Mouse (Mus musculus): ENCODE measurements around the gene Phb2.
"Not testable (repeated sequence)": the region's sequence is repeated elsewhere in the genome, so short reads cannot be mapped to it uniquely, and the experiment has no call there.

Gene Phb2

DNA sequence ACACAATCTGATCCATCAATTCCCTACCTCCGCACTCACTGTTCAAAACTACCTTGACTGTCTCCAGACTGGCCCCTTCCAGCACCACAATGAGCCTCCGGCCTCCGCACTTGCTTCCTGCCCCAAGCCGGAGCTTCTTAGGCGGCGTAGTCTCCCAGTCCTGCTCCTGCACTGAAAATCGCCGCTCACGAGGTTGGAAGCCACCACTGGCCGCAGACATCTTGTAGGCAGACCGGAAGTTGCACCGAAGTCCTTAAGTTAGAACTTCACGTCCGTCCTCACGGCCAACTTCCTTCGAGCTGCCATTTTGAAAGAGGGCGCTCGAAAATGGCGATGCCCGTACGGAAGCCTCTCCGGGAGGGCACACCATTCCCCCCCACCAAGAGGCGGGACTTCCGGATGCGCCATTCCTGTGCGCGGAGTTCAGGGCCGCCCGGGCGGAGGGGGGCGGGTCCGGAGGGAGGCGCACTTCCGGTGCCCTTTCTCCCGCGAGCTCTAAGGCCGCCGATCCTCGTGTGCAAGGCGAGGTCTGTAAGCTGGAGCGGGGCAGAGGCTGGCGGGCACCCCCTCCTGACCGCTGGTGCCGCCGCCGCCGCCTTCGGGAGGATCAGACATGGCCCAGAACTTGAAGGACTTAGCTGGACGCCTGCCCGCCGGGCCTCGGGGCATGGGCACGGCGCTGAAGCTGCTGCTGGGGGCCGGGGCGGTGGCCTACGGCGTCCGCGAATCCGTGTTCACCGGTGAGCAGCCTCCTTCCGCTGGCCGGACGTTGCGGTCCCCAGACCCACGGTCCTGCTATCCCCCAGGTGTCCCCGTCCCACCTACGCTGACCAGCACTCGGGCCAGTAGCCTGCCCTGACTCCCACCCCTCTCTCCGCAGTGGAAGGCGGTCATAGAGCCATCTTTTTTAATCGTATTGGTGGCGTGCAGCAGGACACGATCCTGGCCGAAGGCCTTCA lies at the start of gene Phb2, which contains the start of gene Emg1:
TSS of gene Phb2 (plus strand) at position 513 of the 959 bp plus-strand sequence.
TSS of gene Emg1 (minus strand) at position 355 of the 959 bp plus-strand sequence.
- peak; percentile 97 for DNase-seq (ENCODE audit: low read depth)

DNA sequence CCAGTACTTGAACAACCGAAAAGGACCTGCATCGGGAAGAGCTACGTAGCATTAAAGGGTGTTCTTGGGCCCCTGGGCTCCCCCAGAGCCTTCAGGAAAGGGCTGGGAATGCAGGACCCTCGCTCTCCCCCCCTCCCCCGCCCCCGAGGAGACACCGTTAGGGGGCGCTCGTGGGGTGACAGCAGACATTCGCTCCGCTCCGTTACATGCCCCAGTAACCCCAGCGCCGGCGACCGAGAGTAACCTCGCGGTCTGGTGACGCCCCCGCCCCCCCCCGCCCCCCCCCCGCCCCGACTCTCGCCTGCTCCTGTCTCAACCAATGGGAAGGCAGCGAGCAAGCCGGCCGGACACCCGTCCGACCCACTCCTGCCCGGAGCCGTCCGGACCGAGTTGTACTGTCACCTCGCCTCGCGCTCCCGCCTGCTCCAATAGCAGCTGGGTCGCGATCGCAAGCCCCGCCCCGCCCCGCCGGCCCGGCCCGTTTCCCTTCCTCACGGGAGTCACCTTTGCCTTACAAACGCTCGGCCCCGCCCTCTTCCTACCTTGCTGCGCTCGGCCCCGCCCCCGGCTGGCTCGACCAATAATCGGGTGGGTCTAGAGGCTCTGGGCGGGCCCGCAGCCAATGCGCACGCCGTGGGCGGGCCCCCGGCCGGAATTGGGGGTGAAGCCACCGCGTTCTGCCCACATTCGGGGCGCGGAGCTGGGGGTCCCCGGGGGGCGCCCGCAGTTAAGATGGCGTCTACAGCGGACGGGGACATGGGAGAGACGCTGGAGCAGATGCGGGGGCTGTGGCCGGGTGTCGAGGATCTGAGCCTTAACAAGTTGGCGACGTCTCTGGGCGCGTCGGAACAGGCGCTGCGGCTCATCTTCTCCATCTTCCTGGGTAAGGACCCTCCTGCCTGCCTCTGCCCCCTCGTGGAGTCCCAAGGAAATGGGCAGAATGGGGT lies 49.4 kb upstream of the Phb2 start, which contains the start of gene Lpcat3:
TSS of gene Lpcat3 (plus strand) at position 551 of the 947 bp plus-strand sequence.
- DNase-seq (ENCODE audit: low read depth) = peak; percentile 98

DNA sequence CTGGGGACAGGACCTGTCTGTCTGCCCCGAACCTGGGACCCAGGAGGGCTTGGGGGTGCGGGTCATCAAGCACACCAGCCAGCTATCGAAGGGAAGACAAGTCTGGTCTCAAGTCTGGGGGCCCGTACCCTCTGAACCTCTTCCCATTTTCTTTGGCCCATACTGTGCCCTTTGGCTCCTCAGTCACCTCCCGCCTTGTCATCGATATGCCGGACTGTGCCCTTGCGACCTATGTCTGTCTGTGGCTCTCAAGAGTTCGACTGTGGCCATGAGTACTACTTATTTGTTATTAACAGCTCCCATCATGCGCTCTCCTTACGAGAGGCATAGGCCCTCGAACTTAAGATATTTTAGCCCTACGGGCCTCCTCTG lies 48.7 kb upstream of the Phb2 start:
- DNase-seq (ENCODE audit: low read depth) = no peak

DNA sequence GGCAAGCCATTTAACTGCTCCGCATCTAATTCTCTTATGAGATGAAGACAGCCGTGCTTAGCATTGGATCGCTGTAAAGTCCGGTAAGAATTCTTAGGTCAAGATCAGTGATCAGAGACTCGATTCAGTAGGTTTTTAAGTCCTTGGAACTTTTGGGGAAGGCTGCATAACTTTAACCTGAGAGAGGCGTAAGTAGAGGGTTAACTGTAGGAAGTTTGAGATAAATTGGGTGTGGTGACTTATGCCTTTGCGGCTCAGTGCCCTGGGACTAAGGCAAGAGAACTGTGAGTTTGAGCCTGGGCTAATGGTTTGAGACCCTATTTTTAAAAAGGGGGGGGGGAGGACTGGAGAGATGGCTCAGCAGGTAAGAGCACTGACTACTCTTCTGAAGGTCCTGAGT lies 47.9 kb upstream of the Phb2 start:
- DNase-seq (ENCODE audit: low read depth) = no peak

DNA sequence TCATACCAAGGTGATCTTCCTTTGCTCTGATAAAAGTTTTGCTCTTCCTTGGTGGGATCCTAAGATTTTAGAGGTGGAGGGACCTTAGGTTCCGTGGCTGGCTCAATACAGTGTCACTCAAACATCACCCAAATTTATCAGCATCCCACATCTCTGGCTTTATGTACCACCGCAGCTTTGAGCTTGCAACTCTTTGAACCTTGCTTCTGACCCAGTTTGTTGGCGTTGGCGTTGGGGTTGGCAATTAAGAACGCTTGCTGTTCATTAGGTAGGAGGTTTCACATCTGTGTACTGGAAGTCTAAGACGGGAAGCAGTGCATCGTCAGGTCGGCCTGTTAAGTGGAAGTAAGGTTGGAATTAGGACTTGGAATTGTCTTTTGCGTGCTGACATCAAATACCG lies 47.1 kb upstream of the Phb2 start:
- DNase-seq (ENCODE audit: low read depth) = no peak

DNA sequence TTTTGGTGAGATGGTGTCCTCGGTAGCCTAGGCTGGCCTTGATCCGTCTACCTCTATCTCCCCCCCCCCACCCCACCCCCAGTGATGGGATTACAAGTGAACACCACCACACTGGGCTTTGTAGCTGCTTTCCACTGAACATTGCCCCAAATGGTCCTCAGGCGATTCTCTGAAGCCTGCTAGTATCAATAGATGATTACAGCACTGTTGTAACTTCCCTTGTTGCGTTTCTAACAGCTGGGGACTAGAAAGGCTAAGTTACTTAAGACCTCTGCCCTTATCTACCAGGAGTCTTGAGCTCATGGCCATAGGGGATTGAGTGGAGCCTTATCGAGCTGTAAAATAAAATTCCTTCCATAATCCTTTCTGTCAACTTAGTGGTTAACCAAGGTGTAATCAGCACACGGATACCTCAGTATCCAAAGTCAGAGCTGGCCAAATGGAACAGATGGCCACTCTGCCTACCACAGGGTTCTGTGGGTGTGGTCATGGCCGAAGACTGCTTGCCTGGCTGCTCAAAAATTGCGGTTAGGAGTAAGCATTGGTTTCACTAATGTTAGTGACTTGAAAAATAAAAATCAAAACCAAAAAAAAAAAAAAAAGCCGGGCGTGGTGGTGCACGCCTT lies 42.8 kb upstream of the Phb2 start:
- no peak for DNase-seq (ENCODE audit: low read depth)

DNA sequence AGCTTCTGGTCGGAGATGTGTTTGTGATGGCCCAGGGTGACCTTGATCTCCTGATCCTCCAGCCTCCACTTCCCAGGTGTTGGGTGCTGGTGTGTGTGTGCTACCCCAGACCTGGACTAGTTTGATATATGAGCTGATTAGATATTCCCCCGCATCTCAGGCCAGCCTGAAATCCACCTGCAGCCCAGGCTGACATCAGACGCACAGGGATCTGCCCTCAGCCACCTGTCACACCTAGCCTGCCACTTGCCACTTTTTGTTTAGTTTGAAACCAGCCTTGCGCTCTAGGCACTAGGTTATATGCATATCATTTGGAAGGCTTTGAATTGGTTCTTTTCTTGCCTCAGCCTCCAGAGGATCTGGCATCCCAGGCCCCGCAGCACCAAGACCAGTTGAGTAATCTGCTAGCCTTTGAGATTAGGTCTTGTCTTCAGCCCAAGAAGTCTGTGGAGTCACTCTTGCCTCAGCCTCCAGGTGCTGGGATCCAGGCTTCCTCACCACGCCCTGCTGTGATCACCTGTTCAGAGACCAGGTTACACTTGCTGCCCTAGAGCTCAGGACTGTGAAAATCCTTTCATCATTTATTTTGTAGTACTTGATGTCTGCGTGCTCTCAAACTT lies 41.7 kb upstream of the Phb2 start:
- no peak for DNase-seq (ENCODE audit: low read depth)

DNA sequence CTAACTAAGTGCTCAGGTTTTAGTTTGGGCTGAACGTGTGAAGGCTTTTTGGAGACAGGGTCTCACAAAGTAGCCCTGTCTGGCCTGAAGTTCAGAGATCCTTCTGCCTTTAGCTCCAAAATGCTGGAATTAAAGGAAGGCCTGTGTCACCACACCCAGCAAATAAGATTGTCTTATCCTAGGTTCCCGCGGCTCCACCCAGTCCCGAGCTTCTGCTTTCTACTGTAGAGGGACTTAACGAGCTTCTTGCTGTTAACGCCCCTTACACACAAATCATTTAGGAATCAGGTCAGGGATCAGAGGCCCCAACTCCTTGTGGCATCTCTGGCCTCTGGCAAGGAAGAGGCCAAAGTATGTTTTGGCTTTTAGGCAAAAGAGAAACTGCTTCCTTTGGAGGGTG lies 40.0 kb upstream of the Phb2 start:
- DNase-seq (ENCODE audit: low read depth) = no peak

DNA sequence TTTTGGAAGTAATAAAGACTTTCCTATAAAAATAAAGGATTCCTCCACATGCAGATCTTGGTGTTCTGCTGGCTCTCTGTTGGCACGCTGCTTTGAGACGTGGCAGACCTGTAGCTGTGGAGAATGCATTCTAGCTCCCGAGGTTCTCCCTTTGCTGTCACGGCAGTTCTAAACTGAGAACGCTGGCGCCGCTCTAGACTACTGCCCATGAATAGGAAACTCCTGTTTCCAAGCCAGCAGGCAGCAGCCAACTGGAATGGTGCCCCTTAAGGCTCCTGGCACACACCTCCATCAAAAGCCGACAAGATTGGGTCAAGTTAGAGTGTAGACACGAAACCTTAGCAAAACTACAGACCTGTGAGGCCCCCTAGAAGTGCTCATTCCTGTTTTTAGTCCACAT lies 38.5 kb upstream of the Phb2 start:
- no peak for DNase-seq (ENCODE audit: low read depth)

DNA sequence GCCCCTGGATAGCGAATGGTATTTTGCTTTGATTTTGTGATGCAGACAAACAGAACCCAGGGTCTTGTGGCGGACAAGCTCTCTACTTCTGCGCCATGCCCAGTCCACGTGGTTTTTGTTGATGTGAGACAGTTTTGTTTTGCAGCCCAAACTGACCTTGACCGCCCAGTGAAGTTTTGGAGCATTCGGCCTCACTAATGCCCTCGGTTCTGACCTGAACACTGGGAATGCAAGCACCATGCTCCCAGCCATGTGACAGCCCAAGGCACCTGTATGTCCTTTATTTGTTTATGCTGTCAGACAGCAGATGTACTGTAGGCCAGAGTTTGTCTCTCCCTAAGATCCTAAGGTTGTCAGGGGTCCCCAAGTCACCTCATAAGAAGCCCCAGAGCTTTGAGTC lies 37.5 kb upstream of the Phb2 start:
- DNase-seq (ENCODE audit: low read depth) = no peak

DNA sequence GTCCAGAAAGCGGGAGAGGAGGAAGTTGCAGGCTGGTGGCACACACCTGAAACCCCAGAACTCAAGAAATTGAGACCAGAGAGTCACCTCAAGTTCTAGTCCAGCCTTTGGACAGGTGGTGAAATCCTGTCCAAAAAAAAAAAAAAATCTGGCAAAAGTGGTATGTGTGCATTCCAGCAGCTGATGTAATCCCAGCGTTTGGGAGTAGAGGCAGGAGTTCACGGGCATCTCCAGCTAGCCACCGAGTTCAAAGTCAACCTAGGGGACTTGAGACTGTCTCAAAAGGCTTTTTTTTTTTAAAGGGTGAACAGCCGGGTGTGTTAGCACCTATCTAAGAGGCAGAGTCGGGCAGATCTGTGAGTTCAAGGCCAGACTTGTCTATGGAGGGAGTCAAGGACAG lies 36.0 kb upstream of the Phb2 start:
- no peak for DNase-seq (ENCODE audit: low read depth)

DNA sequence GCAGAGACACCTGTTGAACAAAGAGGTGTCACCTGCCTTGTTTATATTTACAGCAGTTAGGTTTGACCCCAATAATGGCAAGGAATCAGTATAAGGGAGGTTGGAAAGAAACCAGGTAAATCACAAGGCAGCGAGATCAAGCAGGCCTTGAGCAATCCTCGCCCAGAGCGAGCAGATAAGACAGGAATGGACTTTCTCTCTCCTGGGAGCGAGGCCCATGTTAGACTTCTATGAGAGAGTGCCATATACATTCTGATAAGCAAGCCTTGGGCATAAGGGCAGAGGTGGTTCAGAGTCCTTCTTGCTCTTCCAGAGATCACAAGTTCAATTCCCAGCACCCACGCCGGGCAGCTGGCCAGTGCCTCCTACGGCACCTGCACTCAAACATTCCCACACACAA lies 33.4 kb upstream of the Phb2 start:
- no peak for DNase-seq (ENCODE audit: low read depth)

DNA sequence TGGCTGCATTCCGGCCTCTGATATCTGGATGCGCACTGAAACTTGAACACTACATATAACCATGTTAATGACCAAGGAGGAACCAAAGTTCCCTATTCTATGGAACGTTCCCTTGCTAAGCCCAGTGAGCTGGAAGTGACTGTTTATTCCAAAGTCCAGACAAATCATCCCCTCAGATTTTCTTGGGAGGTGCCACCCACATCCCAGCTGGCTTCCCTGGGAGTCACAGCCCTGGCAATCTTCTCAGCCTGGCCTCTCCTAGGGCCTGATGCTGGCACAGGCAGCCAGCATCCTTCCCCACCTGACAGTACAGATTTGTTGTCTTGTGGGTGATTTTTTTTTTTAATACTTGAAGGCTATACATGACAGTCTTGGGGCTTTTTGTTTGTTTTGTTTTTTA lies 32.6 kb upstream of the Phb2 start:
- no peak for DNase-seq (ENCODE audit: low read depth)

DNA sequence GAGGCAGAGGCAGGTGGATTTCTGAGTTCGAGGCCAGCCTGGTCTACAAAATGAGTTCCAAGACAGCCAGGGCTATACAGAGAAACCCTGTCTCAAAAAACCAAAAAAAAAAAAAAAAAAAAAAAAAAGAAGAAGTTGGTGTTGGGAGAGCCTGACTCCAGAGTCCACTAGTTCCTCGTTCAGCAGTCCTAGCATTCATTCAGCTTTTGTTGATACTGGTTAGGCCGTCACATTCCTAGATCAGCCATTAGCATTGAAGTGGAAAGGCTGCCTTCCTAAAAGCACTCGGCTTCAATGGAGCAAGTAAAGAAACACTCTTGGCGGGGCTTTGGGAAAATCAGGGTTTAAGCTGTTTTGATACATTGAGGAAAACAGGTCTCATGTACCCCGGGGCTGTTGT lies 29.8 kb upstream of the Phb2 start:
- DNase-seq (ENCODE audit: low read depth) = not testable (repeated sequence)

DNA sequence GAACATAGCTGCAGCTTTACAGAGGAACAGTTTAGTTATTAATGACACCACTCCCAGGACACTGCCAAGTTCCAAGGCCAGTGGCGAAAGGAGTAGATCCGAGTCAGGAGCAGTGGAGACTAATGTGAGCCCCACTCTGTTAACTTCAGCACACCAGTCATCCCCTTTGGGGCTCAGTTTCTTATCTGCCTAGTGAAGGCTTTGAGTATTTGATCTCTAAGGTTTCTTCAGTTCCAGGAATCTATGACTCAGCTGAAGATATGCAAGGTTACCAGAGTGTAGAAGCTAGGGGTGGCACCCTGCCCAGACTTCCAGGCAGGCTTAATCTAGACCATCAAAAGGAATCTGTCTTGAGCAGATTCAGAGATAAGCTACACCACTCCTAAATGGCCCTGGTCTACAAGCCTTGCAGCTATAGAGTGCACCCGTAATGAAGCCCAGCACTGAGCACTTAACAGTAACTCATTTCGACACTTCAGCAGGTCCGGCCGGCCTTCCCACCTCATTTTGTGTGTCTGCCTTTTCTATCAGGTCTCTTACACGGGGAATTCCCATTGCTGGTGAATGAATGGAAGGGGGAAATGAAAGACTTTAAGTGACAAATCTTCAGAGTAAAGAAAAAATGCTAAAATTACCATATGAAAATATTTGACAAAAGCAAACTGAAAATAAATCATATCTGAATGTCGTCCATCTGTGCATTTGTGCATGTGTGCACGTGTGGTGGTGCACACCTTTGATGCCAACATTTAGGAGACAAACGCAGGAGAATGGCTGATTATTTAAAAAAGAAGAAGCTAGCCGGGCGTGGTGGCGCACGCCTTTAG lies 28.3 kb upstream of the Phb2 start:
- DNase-seq (ENCODE audit: low read depth) = peak; percentile 75

DNA sequence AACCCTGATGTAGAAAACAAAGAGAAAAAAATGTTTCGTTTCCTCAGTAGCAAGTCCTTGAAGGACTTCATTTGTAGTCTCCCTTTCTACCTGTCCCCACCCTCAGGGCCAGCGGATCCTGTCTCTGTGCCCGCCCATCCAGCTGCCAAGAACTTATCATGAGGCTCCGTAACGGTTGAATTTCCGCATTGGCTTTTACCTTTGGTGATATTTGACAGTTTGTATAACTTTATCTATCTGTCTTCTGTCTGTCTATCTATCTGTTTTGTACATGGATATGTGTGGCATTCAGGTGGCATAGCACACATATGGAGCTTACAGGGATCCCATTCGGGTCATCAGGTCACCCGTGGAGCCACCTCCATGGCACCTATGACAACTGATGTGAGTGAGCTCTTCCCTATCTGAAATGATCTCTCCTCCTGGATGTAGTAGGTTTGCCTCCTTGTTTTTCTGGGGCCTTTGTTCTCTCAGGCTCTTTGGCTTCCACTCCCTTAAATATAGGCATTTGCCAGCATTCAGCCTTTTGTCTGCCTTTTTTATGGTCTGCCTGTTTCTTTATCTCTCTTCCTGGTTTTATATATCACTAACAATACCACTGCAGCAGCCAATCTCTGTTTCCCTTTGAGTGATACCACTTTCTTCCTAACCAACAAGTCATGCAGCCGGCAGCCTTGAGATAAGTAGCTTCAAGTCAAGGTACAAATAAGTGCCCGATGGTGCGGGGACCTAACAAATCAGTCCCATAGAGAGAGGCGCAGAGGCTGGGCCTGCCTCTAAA lies 26.3 kb upstream of the Phb2 start:
- peak; percentile 62 for DNase-seq (ENCODE audit: low read depth)

DNA sequence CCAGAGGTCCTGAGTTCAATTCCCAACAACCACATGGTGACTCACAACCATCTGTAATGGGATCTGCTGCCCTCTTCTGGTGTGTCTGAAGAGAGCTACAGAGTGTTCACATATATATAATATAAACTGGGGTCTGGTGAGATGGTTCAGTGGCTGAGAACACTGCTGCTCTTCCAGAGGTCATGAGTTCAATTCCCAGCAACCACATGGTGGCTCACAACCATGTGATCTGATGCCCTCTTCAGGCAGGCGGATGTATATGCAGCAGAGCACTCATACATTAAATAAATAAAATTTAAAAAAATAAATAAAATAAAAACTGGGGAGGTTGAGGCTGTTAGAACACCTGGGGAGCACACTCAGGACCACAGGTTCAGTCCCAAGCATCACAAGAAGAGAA lies 25.5 kb upstream of the Phb2 start:
- not testable (repeated sequence) for DNase-seq (ENCODE audit: low read depth)

DNA sequence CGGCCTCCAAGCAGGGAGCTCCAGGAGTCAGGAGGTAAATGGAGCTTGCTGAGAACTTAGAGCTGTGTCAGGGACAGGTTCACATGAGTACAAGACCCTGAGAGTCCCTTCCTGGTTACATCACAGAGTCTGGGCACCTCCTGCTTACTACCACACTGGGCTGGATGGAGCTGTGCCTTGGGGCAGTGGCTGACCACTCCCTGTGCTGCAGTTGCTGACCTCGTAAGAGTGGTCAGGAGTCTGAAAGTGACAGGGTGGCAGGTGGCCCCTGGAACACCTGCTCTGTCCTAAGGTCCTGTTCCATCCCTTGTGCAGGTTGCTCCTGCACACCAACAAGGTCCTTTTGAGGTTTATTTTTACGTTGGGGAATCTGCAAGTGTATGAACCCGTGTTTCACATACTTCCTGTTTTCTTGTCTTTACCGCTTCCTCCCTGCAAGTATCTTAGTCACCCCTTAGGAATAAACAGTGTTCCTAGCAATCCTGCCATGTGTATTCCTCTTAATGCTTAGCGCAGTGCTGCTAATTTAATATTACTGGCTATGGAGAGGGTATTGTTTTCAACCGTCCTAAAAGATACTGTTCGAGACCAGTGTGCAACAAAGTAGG lies 23.9 kb upstream of the Phb2 start:
- no peak for DNase-seq (ENCODE audit: low read depth)

DNA sequence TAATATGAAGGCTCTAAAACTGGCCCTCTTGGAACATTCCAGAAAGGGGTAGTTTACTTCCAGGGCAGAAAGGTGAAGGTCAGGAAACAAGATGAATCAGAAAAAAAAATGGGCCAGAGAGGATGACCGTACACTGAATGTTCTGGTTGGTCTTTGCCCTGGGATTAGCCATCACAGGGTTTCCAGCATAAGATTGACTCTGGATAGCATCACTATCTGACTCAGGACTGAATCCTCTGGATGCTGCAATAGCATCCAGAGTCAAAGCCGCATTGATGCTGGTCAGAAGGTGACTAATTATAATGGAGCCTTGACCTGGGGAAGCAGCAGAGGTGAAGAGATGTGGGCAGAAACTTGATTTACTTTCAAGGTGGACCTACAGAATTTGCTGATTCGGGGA lies 23.1 kb upstream of the Phb2 start:
- DNase-seq (ENCODE audit: low read depth) = no peak

DNA sequence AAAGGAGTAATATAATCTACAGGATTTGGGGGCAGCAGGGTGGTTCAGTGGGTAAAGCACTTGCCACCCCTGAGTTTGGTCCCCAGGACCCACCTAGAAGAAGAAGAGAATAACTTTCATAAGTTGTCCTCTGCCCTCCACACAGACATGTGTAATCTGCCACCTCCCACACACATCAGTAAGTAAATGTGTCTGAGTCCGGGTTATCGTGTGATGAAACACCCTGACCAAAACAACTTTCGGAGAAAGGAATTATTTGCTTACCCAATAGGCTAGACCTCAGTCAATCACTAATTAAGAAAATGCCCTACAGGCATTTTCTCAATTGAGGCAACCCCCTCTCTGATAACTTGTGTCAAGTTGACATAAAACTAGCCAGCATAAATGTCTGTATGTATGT lies 21.6 kb upstream of the Phb2 start:
- DNase-seq (ENCODE audit: low read depth) = no peak

Measured in c-Kit-positive CD71-positive TER-119-negative erythroid progenitor cells, embryonic 14.5 days (primary cell).